Mouse (Mus musculus) stomach, postnatal 0 days (tissue): Measurements from ENCODE around the gene Gm28778. TPM values are rescaled to one million over a fixed set of nuclear protein-coding genes. Genes with fewer than 3 reads are reported as not detected.
"Not testable (repeated sequence)": the region's sequence is repeated elsewhere in the genome, so short reads cannot be mapped to it uniquely, and the experiment has no call there.

Source experiments
- ATAC-seq: fragments of 200-750 bp; cut with Nextera tagmentation; 2 replicates; pipeline ENCODE4 v1.8.0; 2017; ENCODE audit not compliant: low FRiP score, low TSS enrichment
- DNase-seq: peaks from one replicate; pipeline ENCODE4 v3.0.0-alpha.2; 2016; ENCODE audit warnings: low spot score
- H3K27ac ChIP-seq: fragments of 300-500 bp; sonication (generic); replicated peaks from 2 replicates; pipeline ENCODE4 v1.5.1; 2014; ENCODE audit warnings: mild to moderate bottlenecking, control low read depth
- H3K27me3 ChIP-seq: fragments of 300-500 bp; sonication (generic); 2 replicates; pipeline ENCODE4 v1.6.1; 2014; ENCODE audit warnings: low read length; ENCODE audit not compliant: control insufficient read depth, insufficient read depth
- H3K36me3 ChIP-seq: fragments of 300-500 bp; sonication (generic); 2 replicates; pipeline ENCODE4 v1.6.1; 2014; ENCODE audit warnings: low read length, mixed read lengths; ENCODE audit not compliant: control insufficient read depth, insufficient read depth
- H3K4me1 ChIP-seq: fragments of 300-500 bp; sonication (generic); replicated peaks from 2 replicates; pipeline ENCODE4 v1.6.1; 2014; ENCODE audit warnings: antibody characterized with exemption; ENCODE audit not compliant: control insufficient read depth, insufficient read depth
- H3K4me2 ChIP-seq: fragments of 300-500 bp; sonication (generic); replicated peaks from 2 replicates; pipeline ENCODE4 v1.6.1; 2014; ENCODE audit warnings: low read depth, mild to moderate bottlenecking, control low read depth, moderate library complexity
- H3K4me3 ChIP-seq: fragments of 300-500 bp; sonication (generic); 2 replicates; pipeline ENCODE4 v1.5.1; 2014; ENCODE audit warnings: low read depth, low read length, control low read depth
- H3K9ac ChIP-seq: fragments of 300-500 bp; sonication (generic); 2 replicates; pipeline ENCODE4 v1.6.1; 2014; ENCODE audit warnings: mild to moderate bottlenecking, low read length, control low read depth, mixed read lengths
- H3K9me3 ChIP-seq: fragments of 300-500 bp; sonication (generic); 2 replicates; pipeline ENCODE4 v1.6.1; 2016; ENCODE audit warnings: low read length; ENCODE audit not compliant: control insufficient read depth
- CTCF ChIP-seq: IDR thresholded peaks from 2 replicates; pipeline ENCODE4 v1.5.1; 2016; ENCODE audit warnings: antibody characterized with exemption, low read depth, mild to moderate bottlenecking, moderate library complexity
- EP300 ChIP-seq: optimal IDR thresholded peaks from 2 replicates; pipeline ENCODE3; 2016; ENCODE audit warnings: antibody characterized with exemption
- WGBS: fragments of 180-500 bp; shearing (Covaris S2); extraction: QIAGEN DNeasy Blood & Tissue Kit; methylation state at CpG from one replicate; pipeline ENCODE4 v1.1.7; 2014; 5-methylcytosine and 5-hydroxymethylcytosine counted together
- polyA plus RNA-seq: library from polyadenylated mRNA; unstranded; fragments of >200 nt; fragmentation: Nextera tagmentation; extraction: Ambion mirVana; gene quantifications from 2 replicates; pipeline ENCODE4 v1.2.1, GENCODE M21; 2015

The Gm28778 gene
- 0.23 TPM in 1 of 2 replicates, not detected in the other for polyA plus RNA-seq

- no peaks in the 10 kb centered on the region for H3K36me3 ChIP-seq
- H3K4me2 ChIP-seq: peak within 1 kb of the TSS; percentile 88
- H3K27me3 ChIP-seq: no peaks in the 10 kb centered on the region
- no peaks in the 10 kb centered on the region for H3K4me1 ChIP-seq
- ATAC-seq (peak; percentile 100), DNase-seq (peak; percentile 97)
- peak within 1 kb of the TSS; percentile 80 for H3K9ac ChIP-seq
- peak within 1 kb of the TSS; percentile 90 for H3K27ac ChIP-seq
- under 1% methylated on average over 63 of the region's 66 CpGs for WGBS
- H3K9me3 ChIP-seq: no peaks in the 10 kb centered on the region
- H3K4me3 ChIP-seq: peak within 1 kb of the TSS; percentile 84
- TF ChIP-seq EP300: no peak
- peak; percentile 21; the same call in 1 of the 2 replicates for TF ChIP-seq CTCF
These were observed at the start of gene Gm28778, which contains the start of the genes Pms1 and Ormdl1 for GRCm38 (mm10) chr1:53296581-53297383. Gm28778 (plus strand) TSS chr1:53297111. Pms1 (minus strand) TSS chr1:53297018. Ormdl1 (plus strand) TSS chr1:53297095.

GRCm38 (mm10) chr1:53264958-53265612 is 31.8 kb upstream of the Gm28778 start:
- not testable (repeated sequence) for H3K27ac ChIP-seq, H3K9ac ChIP-seq, H3K36me3 ChIP-seq, H3K4me2 ChIP-seq, H3K27me3 ChIP-seq, DNase-seq, H3K4me3 ChIP-seq, H3K9me3 ChIP-seq, H3K4me1 ChIP-seq, ATAC-seq

GRCm38 (mm10) chr1:53269901-53270300 is 27.0 kb upstream of the Gm28778 start:
- 85% methylated on average over 3 of the region's 3 CpGs for WGBS
- Histone ChIP-seq H3K27me3 (no peaks in the 10 kb centered on the region), H3K4me1 (no peaks in the 10 kb centered on the region), H3K4me2 (no peak overlapping the region), H3K9me3 (no peaks in the 10 kb centered on the region), H3K9ac (no peak overlapping the region), H3K36me3 (no peaks in the 10 kb centered on the region), H3K27ac (no peak overlapping the region), H3K4me3 (no peak overlapping the region)
- TF ChIP-seq CTCF: no peak
- TF ChIP-seq EP300: no peak
- DNase-seq: no peak
- no peak for ATAC-seq

GRCm38 (mm10) chr1:53272646-53273045 is 24.3 kb upstream of the Gm28778 start:
- TF ChIP-seq EP300 (no peak), CTCF (peak; percentile 77)

GRCm38 (mm10) chr1:53291197-53291596 is 5.7 kb upstream of the Gm28778 start:
- H3K4me2 ChIP-seq: no peak overlapping the region
- ATAC-seq: no peak
- H3K4me1 ChIP-seq: no peaks in the 10 kb centered on the region
- H3K9ac ChIP-seq: no peak overlapping the region
- WGBS: 60% methylated on average over 3 of the region's 3 CpGs
- H3K27ac ChIP-seq: no peak overlapping the region
- DNase-seq: no peak
- TF ChIP-seq EP300 (no peak), CTCF (no peak)
- H3K4me3 ChIP-seq: no peak overlapping the region
- no peaks in the 10 kb centered on the region for H3K9me3 ChIP-seq
- no peaks in the 10 kb centered on the region for H3K27me3 ChIP-seq
- no peaks in the 10 kb centered on the region for H3K36me3 ChIP-seq

More at GRCm38 (mm10) chr1:53272646-53273045, 24.3 kb upstream of the Gm28778 start:
- ATAC-seq (no peak), DNase-seq (peak; percentile 16)
- H3K27me3 ChIP-seq: no peaks in the 10 kb centered on the region
- no peaks in the 10 kb centered on the region for H3K36me3 ChIP-seq
- no peak overlapping the region for H3K9ac ChIP-seq
- no peak overlapping the region for H3K27ac ChIP-seq
- no peaks in the 10 kb centered on the region for H3K9me3 ChIP-seq
- no peak overlapping the region for H3K4me2 ChIP-seq
- H3K4me1 ChIP-seq: no peaks in the 10 kb centered on the region
- no peak overlapping the region for H3K4me3 ChIP-seq

- no peaks in the 10 kb centered on the region for H3K4me1 ChIP-seq
- no peak overlapping the region for H3K4me2 ChIP-seq
- WGBS: 75% methylated on average over 4 of the region's 4 CpGs
These were observed 3.6 kb downstream of the Gm28778 start for GRCm38 (mm10) chr1:53300506-53300905.

More at GRCm38 (mm10) chr1:53300506-53300905, 3.6 kb downstream of the Gm28778 start:
- DNase-seq: no peak
- no peaks in the 10 kb centered on the region for H3K27me3 ChIP-seq
- H3K36me3 ChIP-seq: no peaks in the 10 kb centered on the region
- no peak overlapping the region for H3K27ac ChIP-seq
- TF ChIP-seq CTCF (no peak), EP300 (no peak)
- H3K9me3 ChIP-seq: no peaks in the 10 kb centered on the region
- no peak overlapping the region for H3K4me3 ChIP-seq
- no peak overlapping the region for H3K9ac ChIP-seq
- no peak for ATAC-seq
